Mouse (Mus musculus) layer of hippocampus, adult 9-11 months (tissue): ENCODE data around the gene Zscan4-ps3.
"Not testable (repeated sequence)": the region's sequence is repeated elsewhere in the genome, so short reads cannot be mapped to it uniquely, and the experiment has no call there.

Source experiments
- DNase-seq: peaks from one replicate; pipeline ENCODE4 v3.0.0; 2022

Zscan4-ps3 gene

DNA sequence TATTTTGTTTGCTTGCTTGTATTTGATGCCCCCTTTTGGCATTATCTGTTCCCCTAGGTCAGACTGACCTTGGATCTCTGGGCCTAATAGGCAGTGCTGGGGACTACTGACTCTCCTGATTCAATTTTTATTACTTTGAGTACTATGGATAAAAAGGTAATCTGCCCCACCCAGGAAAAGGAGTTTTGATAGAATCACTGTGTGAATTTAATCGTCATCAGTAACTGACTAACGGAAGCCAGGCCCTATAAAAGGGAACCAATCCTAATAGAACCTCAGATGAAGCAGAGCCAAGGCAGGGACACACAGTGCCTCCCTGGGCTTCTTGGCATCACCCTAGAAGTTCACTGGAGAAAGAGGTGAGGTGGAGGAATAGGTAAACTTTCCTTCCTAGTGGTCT, at the start of gene Zscan4-ps3:
TSS of gene Zscan4-ps3 (plus strand) at position 301 of the 400 bp plus-strand sequence.
- DNase-seq, result not testable (repeated sequence)

DNA sequence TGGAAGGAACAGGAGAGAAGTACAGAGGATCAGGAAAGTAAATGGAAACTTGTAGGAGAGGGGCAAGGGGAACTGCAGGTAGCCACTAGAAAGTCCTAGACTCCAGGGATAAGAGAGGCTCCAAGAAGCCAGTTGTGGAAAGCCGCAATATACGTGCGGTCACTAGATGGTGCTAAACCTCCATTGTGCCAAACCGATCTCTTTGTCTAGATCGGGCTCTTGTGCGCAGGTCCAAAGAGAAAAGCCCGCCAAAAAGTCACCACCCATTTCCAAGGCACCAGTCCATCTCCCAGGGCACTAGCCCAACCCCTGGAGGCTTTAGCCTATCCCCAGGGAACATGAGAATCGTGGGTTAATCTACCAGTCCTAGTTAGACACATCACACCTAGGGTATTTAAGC, 8.0 kb downstream of the Zscan4-ps3 start:
- DNase-seq, result not testable (repeated sequence)
